Mouse (Mus musculus): ENCODE results near the gene Cox19. TPM values are rescaled to one million over a fixed set of nuclear protein-coding genes. Genes with fewer than 3 reads are reported as not detected.
"Not testable (repeated sequence)": the region's sequence is repeated elsewhere in the genome, so short reads cannot be mapped to it uniquely, and the experiment has no call there.

The Cox19 gene
- total and polyA plus RNA-seq, 2 experiments from 2014 or later, result 88.6 to 123 TPM

GRCm38 (mm10) chr5:139395528-139395927 is 44.3 kb upstream of the Cox19 start:
- Histone ChIP-seq H3K27me3 (ENCODE audit: control insufficient read depth, insufficient read depth, low read length) (no peaks in the 10 kb centered on the region), H3K4me1 (ENCODE audit: control insufficient read depth, insufficient read depth) (peaks cover 33% of the 10 kb centered on the region), H3K9me3 (replicated peaks; ENCODE audit: control insufficient read depth, low read length) (no peaks in the 10 kb centered on the region), H3K36me3 (replicated peaks; ENCODE audit: control insufficient read depth, insufficient read depth, low read length) (peaks cover 29% of the 10 kb centered on the region), H3K9ac (replicated peaks; ENCODE audit: low read depth, low read length) (no peak overlapping the region), H3K27ac (ENCODE audit: low read depth) (no peak overlapping the region), H3K4me3 (ENCODE audit: low read depth, low read length) (no peak overlapping the region), H3K4me2 (ENCODE audit: low read depth, low read length) (no peak overlapping the region)
- ATAC-seq (ENCODE audit: insufficient read depth, low read depth) (no peak), DNase-seq (ENCODE audit: low spot score) (no peak)
- TF ChIP-seq EP300 (IDR thresholded peaks at IDR 0.05; ENCODE audit: low read depth) (no peak), CTCF (IDR thresholded peaks at IDR 0.05; ENCODE audit: low read depth) (no peak)
- WGBS, result 95% methylated on average over 4 of the region's 4 CpGs

GRCm38 (mm10) chr5:139394399-139394798 is 43.2 kb upstream of the Cox19 start:
- no peaks in the 10 kb centered on the region for H3K27me3 ChIP-seq (ENCODE audit: control insufficient read depth, insufficient read depth, low read length)
- WGBS, result 74% methylated on average over 7 of the region's 7 CpGs
- no peak overlapping the region for H3K4me3 ChIP-seq (ENCODE audit: low read depth, low read length)
- ATAC-seq (ENCODE audit: insufficient read depth, low read depth) (no peak), DNase-seq (ENCODE audit: low spot score) (no peak)
- H3K9ac ChIP-seq (replicated peaks; ENCODE audit: low read depth, low read length), result no peak overlapping the region
- TF ChIP-seq EP300 (IDR thresholded peaks at IDR 0.05; ENCODE audit: low read depth), result no peak
- no peak for TF ChIP-seq CTCF (IDR thresholded peaks at IDR 0.05; ENCODE audit: low read depth)
- H3K9me3 ChIP-seq (replicated peaks; ENCODE audit: control insufficient read depth, low read length), result no peaks in the 10 kb centered on the region
- H3K27ac ChIP-seq (ENCODE audit: low read depth), result no peak overlapping the region
- H3K4me2 ChIP-seq (ENCODE audit: low read depth, low read length), result no peak overlapping the region
- H3K36me3 ChIP-seq (replicated peaks; ENCODE audit: control insufficient read depth, insufficient read depth, low read length), result peaks cover 29% of the 10 kb centered on the region
- peaks cover 40% of the 10 kb centered on the region for H3K4me1 ChIP-seq (ENCODE audit: control insufficient read depth, insufficient read depth)

- Histone ChIP-seq H3K27ac (ENCODE audit: low read depth) (no peak overlapping the region), H3K9me3 (replicated peaks; ENCODE audit: control insufficient read depth, low read length) (no peaks in the 10 kb centered on the region), H3K4me3 (ENCODE audit: low read depth, low read length) (no peak overlapping the region), H3K27me3 (ENCODE audit: control insufficient read depth, insufficient read depth, low read length) (no peaks in the 10 kb centered on the region), H3K4me2 (ENCODE audit: low read depth, low read length) (no peak overlapping the region), H3K4me1 (ENCODE audit: control insufficient read depth, insufficient read depth) (peaks cover 42% of the 10 kb centered on the region), H3K9ac (replicated peaks; ENCODE audit: low read depth, low read length) (no peak overlapping the region), H3K36me3 (replicated peaks; ENCODE audit: control insufficient read depth, insufficient read depth, low read length) (peaks cover 29% of the 10 kb centered on the region)
- ATAC-seq (ENCODE audit: insufficient read depth, low read depth) (no peak), DNase-seq (ENCODE audit: low spot score) (no peak)
- TF ChIP-seq EP300 (IDR thresholded peaks at IDR 0.05; ENCODE audit: low read depth), result no peak
- no peak for TF ChIP-seq CTCF (IDR thresholded peaks at IDR 0.05; ENCODE audit: low read depth)
- 92% methylated on average over 16 of the region's 16 CpGs for WGBS
Measured at GRCm38 (mm10) chr5:139393197-139393588, 42.0 kb upstream of the Cox19 start.

GRCm38 (mm10) chr5:139392219-139393196 is 41.3 kb upstream of the Cox19 start:
- Histone ChIP-seq H3K4me3 (ENCODE audit: low read depth, low read length) (no peak overlapping the region), H3K4me2 (ENCODE audit: low read depth, low read length) (no peak overlapping the region), H3K4me1 (ENCODE audit: control insufficient read depth, insufficient read depth) (peaks cover 42% of the 10 kb centered on the region), H3K27ac (ENCODE audit: low read depth) (no peak overlapping the region), H3K27me3 (ENCODE audit: control insufficient read depth, insufficient read depth, low read length) (no peaks in the 10 kb centered on the region), H3K9me3 (replicated peaks; ENCODE audit: control insufficient read depth, low read length) (no peaks in the 10 kb centered on the region), H3K36me3 (replicated peaks; ENCODE audit: control insufficient read depth, insufficient read depth, low read length) (peaks cover 29% of the 10 kb centered on the region), H3K9ac (replicated peaks; ENCODE audit: low read depth, low read length) (no peak overlapping the region)
- ATAC-seq (ENCODE audit: insufficient read depth, low read depth), result no peak
- TF ChIP-seq CTCF (IDR thresholded peaks at IDR 0.05; ENCODE audit: low read depth) (no peak), EP300 (IDR thresholded peaks at IDR 0.05; ENCODE audit: low read depth) (no peak)
- DNase-seq (ENCODE audit: low spot score), result no peak
- WGBS, result 90% methylated on average over 37 of the region's 37 CpGs

GRCm38 (mm10) chr5:139391309-139391990 is 40.2 kb upstream of the Cox19 start:
- Histone ChIP-seq H3K27ac (ENCODE audit: low read depth) (peak overlapping the region; percentile 63), H3K27me3 (ENCODE audit: control insufficient read depth, insufficient read depth, low read length) (no peaks in the 10 kb centered on the region), H3K4me1 (ENCODE audit: control insufficient read depth, insufficient read depth) (peaks cover 42% of the 10 kb centered on the region), H3K4me3 (ENCODE audit: low read depth, low read length) (no peak overlapping the region), H3K9ac (replicated peaks; ENCODE audit: low read depth, low read length) (peak overlapping the region; percentile 20; the same call in 1 of the 2 replicates), H3K4me2 (ENCODE audit: low read depth, low read length) (no peak overlapping the region; the same call in 1 of the 2 replicates), H3K9me3 (replicated peaks; ENCODE audit: control insufficient read depth, low read length) (no peaks in the 10 kb centered on the region), H3K36me3 (replicated peaks; ENCODE audit: control insufficient read depth, insufficient read depth, low read length) (peaks cover 28% of the 10 kb centered on the region)
- TF ChIP-seq CTCF (IDR thresholded peaks at IDR 0.05; ENCODE audit: low read depth) (no peak), EP300 (IDR thresholded peaks at IDR 0.05; ENCODE audit: low read depth) (no peak)
- 57% methylated on average over 10 of the region's 11 CpGs for WGBS
- DNase-seq (ENCODE audit: low spot score), result no peak
- ATAC-seq (ENCODE audit: insufficient read depth, low read depth), result no peak

- not testable (repeated sequence) for DNase-seq (ENCODE audit: low spot score); H3K27me3 ChIP-seq (ENCODE audit: control insufficient read depth, insufficient read depth, low read length); H3K9me3 ChIP-seq (replicated peaks; ENCODE audit: control insufficient read depth, low read length); H3K4me2 ChIP-seq (ENCODE audit: low read depth, low read length); H3K4me3 ChIP-seq (ENCODE audit: low read depth, low read length); ATAC-seq (ENCODE audit: insufficient read depth, low read depth)
- peak overlapping the region; percentile 20; the same call in 1 of the 2 replicates for H3K9ac ChIP-seq (replicated peaks; ENCODE audit: low read depth, low read length)
- H3K4me1 ChIP-seq (ENCODE audit: control insufficient read depth, insufficient read depth), result peaks cover 50% of the 10 kb centered on the region
- peak overlapping the region; percentile 85 for H3K27ac ChIP-seq (ENCODE audit: low read depth)
- WGBS, result 57% methylated on average over 5 of the region's 5 CpGs
- H3K36me3 ChIP-seq (replicated peaks; ENCODE audit: control insufficient read depth, insufficient read depth, low read length), result peaks cover 25% of the 10 kb centered on the region
Measured at GRCm38 (mm10) chr5:139390324-139391119, 39.3 kb upstream of the Cox19 start.

Data from heart, postnatal 0 days (tissue).